In the genomic region with DNA sequence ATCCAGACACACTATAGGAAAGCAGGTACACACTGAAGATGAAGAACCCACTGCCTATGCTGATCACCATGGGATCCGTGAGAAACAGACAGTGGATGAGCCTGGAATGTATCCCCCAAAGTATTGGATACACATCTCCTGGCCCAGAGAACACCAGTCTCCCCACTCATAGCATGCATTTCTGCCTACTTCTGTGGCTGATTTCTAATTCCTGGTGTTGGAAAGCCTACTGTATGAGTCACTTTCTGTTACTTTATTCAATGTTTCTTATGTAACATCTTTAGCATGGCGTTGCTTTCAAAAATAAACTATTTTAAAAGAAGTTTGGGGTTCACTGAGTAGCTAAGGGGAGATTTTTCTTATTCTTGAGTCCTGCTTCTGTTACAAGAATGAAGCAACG, we compare ENCODE assay signal across 27 mouse cellular contexts. TPM values are rescaled to one million over a fixed set of nuclear protein-coding genes. Genes with fewer than 3 reads are reported as not detected.
DNase-seq lines count a peak whose midpoint lies in the region; TF ChIP-seq lines count a peak whose summit lies in the region.
"Had no signal": no experiment of that assay in that cellular context is flagged by ENCODE, and none has a peak within 500 bp of the region (broad histone marks: within the 10 kb centered on the region; RNA-seq: fewer than 3 reads in every experiment).

No protein-coding gene starts in this region.

- no peak for TF ChIP-seq CTCF in left cerebral cortex, adult 2 months (IDR thresholded peaks at IDR 0.05)

- intact Hi-C loops in left cerebral cortex, adult 2 months (cut with DNase I), result no loop called here
- intact Hi-C loops in left cerebral cortex, postnatal 14 days (cut with DNase I), result no loop called here

- no peak overlapping the region for H3K4me3 ChIP-seq in left cerebral cortex, adult 2 months
- H3K4me3 ChIP-seq: heart, adult 2 months; heart, embryonic 10.5 days; heart, embryonic 13.5 days had no signal

- peak overlapping the region; percentile 76 for H3K27ac ChIP-seq in left cerebral cortex, adult 2 months
- H3K27ac ChIP-seq: heart, adult 2 months; heart, embryonic 10.5 days; heart, embryonic 13.5 days; hindbrain, embryonic 14.5 days; hindbrain, postnatal 0 days had no signal

- DNase-seq in left cerebral cortex, adult 2 months (ENCODE audit: extremely low spot score in 1 of 2, low spot score in 2 of 2), result no peak
- DNase-seq in left cerebral cortex, postnatal 14 days (ENCODE audit: low spot score in 2 of 2), result no peak
- DNase-seq in 3T3-L1 (ENCODE audit: low read depth, low spot score) (peak; percentile 2), NIH3T3 (ENCODE audit: low read depth) (peak; percentile 23)
- DNase-seq in fibroblast of lung, adult 2 months (ENCODE audit: low read depth), result peak; percentile 9
- DNase-seq in retina, postnatal 1 day, result no peak
- DNase-seq in spleen, adult 18-20 months, result no peak
- DNase-seq: adrenal gland, adult 2 months; adrenal gland, postnatal 14 days; cerebellum, adult 11-12 months; cerebellum, adult 8-10 months; cerebellum, postnatal 10 days; cerebellum, postnatal 36 days; forebrain, postnatal 0 days; gastrocnemius, postnatal 10 days; gastrocnemius, postnatal 36 days; heart, adult 2 months; heart, postnatal 14 days; heart, postnatal 4 days had no signal

RNA-seq across cellular contexts. Expression of a gene that starts 20.7 kb away (rescaled TPM):
- total RNA-seq in left cerebral cortex, adult 2 months (2021), result under 1 TPM; 0.29 to 0.30 TPM
- total RNA-seq in left cerebral cortex, postnatal 14 days (2021), result under 1 TPM in 1 of 2 experiments, not detected in 1; 0.23 TPM
- total RNA-seq: adrenal gland, adult 2 months; adrenal gland, postnatal 14 days; adrenal gland, postnatal 4 days; ES-E14; forebrain, postnatal 0 days; gastrocnemius, adult 18-20 months; gastrocnemius, postnatal 10 days; gastrocnemius, postnatal 36 days; granulocyte monocyte progenitor cell, adult 5-6 weeks; heart, adult 2 months; heart, postnatal 14 days; heart, postnatal 4 days; hindbrain, postnatal 0 days had no signal

RNA-seq across cellular contexts. Expression of a gene that starts 54.4 kb away (rescaled TPM):
- total RNA-seq in left cerebral cortex, adult 2 months (2021), result not detected
- total RNA-seq in left cerebral cortex, postnatal 14 days (2021), result not detected
- total RNA-seq: adrenal gland, adult 2 months; adrenal gland, postnatal 14 days; adrenal gland, postnatal 4 days; ES-E14; forebrain, postnatal 0 days; gastrocnemius, adult 18-20 months; gastrocnemius, postnatal 10 days; gastrocnemius, postnatal 36 days; granulocyte monocyte progenitor cell, adult 5-6 weeks; heart, adult 2 months; heart, postnatal 14 days; heart, postnatal 4 days; hindbrain, postnatal 0 days had no signal

Comparison
In these comparisons a context has a peak if more than half of its experiments do, and no peak if none do; other contexts are left out.
1. DNase-seq: peak in 3T3-L1 (single experiment), NIH3T3 (single experiment) and fibroblast of lung, adult 2 months (single experiment); none in left cerebral cortex, adult 2 months (0 of 2), left cerebral cortex, postnatal 14 days (0 of 2), retina, postnatal 1 day (single experiment) and spleen, adult 18-20 months (0 of 2).